Mouse (Mus musculus): ENCODE measurements around the gene Pi16. TPM values are rescaled to one million over a fixed set of nuclear protein-coding genes. Genes with fewer than 3 reads are reported as not detected.

Pi16 gene
- polyA plus RNA-seq, 1 experiment, result 18.4 TPM

DNA sequence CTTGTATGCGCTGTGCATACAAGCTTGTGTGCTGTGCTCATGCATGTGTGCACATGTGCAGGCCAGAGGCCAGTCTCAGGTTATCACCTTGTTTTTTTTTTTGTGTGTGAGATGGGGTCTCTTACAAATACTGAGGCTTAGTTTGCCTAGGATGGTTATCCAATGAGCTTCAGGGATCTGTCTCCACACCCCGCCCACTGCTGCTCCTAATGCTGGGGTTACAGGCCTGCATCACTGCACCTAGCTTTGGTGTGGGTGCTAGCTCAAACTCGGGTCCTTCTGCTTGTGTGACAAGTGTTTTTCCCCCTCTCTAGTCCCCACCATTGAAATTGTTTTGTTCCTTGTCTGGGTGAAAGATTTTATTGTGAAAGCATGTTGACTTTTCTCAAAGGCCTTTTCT lies 12.7 kb downstream of the Pi16 start:
- no peak for DNase-seq
- TF ChIP-seq CTCF (conservative IDR thresholded peaks at IDR 0.05; ENCODE audit: insufficient read depth, insufficient read length, low read depth, low read length), result no peak
- Histone ChIP-seq H3K4me1 (ENCODE audit: control insufficient read depth, insufficient read depth, low read length) (peaks cover 3% of the 10 kb centered on the region; the same call in 1 of the 2 replicates), H3K27ac (ENCODE audit: insufficient read depth, low read depth, low read length) (no peak overlapping the region), H3K36me3 (ENCODE audit: control insufficient read depth, insufficient read depth, low read length) (no peaks in the 10 kb centered on the region; the same call in 1 of the 2 replicates), H3K4me3 (ENCODE audit: insufficient read depth, low read depth, low read length) (no peak overlapping the region), H3K27me3 (replicated peaks; ENCODE audit: control insufficient read depth, insufficient read depth, low read length) (no peaks in the 10 kb centered on the region)
- 83% methylated on average over 3 of the region's 3 CpGs for WGBS

DNA sequence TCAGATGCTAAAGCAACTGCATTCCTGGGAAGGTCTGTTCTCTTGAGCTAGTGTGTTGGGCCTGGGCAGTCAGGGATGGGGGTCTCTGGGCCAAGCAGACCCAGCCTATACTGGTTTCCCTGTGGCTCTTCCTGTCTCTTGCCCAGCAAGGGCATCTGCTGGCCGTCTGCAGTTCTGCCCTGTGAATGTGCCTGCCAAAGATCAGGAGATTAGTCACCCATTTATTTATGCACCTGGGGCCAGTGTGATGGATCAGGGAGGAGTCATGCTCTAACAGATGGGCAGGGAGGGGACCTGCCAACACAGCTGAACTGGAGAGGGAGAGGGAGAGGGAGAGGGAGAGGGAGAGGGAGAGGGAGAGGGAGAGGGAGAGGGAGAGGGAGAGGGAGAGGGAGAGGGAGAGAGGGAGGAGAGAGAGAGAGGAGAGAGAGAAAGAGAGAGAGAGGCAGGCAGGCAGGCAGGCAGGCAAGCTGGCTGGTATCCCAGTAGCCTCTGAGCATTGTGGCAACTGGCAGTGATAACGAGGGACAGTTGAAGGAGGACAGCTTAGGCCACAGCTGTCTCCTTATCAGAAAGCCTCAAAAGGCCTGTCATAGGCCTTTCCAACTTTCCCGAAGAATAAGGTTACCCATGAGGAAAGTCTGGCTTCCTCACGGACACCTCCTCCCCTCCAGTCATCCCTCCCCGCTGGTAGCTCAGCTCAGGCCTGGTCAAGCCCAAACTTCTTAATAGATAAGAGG lies 13.4 kb downstream of the Pi16 start:
- H3K27ac ChIP-seq (ENCODE audit: insufficient read depth, low read depth, low read length), result peak overlapping the region; percentile 11; the same call in 1 of the 2 replicates
- WGBS, result 32% methylated on average over 5 of the region's 5 CpGs
- TF ChIP-seq POLR2A (IDR thresholded peaks at IDR 0.05; ENCODE audit: low read depth, low read length) (no peak), CTCF (conservative IDR thresholded peaks at IDR 0.05; ENCODE audit: insufficient read depth, insufficient read length, low read depth, low read length) (no peak; the same call in 1 of the 2 replicates)
- H3K4me3 ChIP-seq (ENCODE audit: insufficient read depth, low read depth, low read length), result no peak overlapping the region
- peak; percentile 68 for DNase-seq
- peaks cover 3% of the 10 kb centered on the region; the same call in 1 of the 2 replicates for H3K4me1 ChIP-seq (ENCODE audit: control insufficient read depth, insufficient read depth, low read length)
- no peaks in the 10 kb centered on the region for H3K27me3 ChIP-seq (replicated peaks; ENCODE audit: control insufficient read depth, insufficient read depth, low read length)
- H3K36me3 ChIP-seq (ENCODE audit: control insufficient read depth, insufficient read depth, low read length), result no peaks in the 10 kb centered on the region; the same call in 1 of the 2 replicates

DNA sequence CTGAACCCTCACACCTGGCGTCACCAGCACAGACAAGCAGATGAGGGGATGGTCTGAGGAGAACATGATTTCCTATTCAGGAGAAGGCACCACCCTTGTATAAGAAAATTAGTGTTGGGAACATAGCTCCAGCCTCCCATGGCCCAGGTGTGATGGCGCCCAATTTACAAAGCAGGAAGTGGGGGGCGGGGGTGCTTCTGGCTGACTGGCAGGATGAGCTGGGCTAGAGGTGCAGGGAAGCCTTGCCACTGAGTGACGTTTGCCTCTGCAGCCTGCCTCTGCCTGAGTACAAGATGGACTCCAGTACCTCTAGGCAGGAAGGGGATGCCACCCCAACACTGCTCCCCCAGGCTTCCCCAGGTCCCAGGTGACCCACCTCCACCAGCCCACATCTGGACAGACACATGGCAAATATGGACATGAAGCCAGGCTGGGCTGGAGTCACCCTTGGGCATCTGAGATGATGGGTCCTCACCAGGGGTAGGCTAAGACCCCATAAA lies 14.8 kb downstream of the Pi16 start:
- no peak for DNase-seq
- 87% methylated on average over 4 of the region's 4 CpGs for WGBS
- no peak overlapping the region for H3K4me3 ChIP-seq (ENCODE audit: insufficient read depth, low read depth, low read length)
- H3K27ac ChIP-seq (ENCODE audit: insufficient read depth, low read depth, low read length), result no peak overlapping the region
- H3K4me1 ChIP-seq (ENCODE audit: control insufficient read depth, insufficient read depth, low read length), result peaks cover 3% of the 10 kb centered on the region; the same call in 1 of the 2 replicates
- peaks cover 2% of the 10 kb centered on the region for H3K36me3 ChIP-seq (ENCODE audit: control insufficient read depth, insufficient read depth, low read length)
- TF ChIP-seq POLR2A (IDR thresholded peaks at IDR 0.05; ENCODE audit: low read depth, low read length), result no peak
- TF ChIP-seq CTCF (conservative IDR thresholded peaks at IDR 0.05; ENCODE audit: insufficient read depth, insufficient read length, low read depth, low read length), result no peak
- H3K27me3 ChIP-seq (replicated peaks; ENCODE audit: control insufficient read depth, insufficient read depth, low read length), result no peaks in the 10 kb centered on the region

DNA sequence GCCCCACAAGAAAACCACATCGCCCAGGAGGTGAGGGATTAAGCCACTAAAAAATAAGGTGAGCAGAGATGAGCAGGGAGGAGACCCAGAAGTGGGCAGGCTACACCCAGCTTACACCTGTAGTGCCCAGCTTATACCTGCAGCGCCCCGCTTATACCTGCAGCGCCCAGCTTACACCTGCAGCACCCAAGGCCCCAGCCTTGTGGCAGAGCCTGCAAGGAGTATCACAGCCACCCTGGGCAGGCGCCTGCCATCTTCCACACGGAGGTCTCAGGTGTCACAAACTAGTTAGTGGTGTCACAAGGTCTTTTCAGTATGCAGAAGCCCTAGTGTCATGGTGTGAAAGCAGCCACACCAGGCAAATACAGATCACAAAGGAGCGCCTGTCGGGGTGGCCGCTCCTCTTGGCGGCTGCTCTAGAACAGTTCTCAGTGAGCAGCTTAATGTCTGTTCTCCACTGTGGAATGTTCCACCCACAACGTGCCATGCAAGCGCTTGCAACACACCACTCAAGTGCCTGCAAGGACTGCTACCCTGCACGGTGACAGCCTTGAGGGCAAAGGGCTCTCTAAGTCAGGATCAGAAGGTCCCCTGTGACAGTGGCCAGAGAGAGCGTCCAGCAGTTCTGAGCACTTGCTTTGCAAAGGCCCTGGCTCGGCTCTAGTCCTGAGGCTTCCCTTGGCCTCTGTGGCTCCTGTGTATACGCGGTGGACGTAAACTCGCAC lies 18.9 kb downstream of the Pi16 start:
- WGBS, result 91% methylated on average over 19 of the region's 19 CpGs
- TF ChIP-seq POLR2A (IDR thresholded peaks at IDR 0.05; ENCODE audit: low read depth, low read length), result no peak
- TF ChIP-seq CTCF (conservative IDR thresholded peaks at IDR 0.05; ENCODE audit: insufficient read depth, insufficient read length, low read depth, low read length), result no peak
- no peak overlapping the region for H3K27ac ChIP-seq (ENCODE audit: insufficient read depth, low read depth, low read length)
- H3K27me3 ChIP-seq (replicated peaks; ENCODE audit: control insufficient read depth, insufficient read depth, low read length), result no peaks in the 10 kb centered on the region
- H3K4me1 ChIP-seq (ENCODE audit: control insufficient read depth, insufficient read depth, low read length), result peaks cover 2% of the 10 kb centered on the region; the same call in 1 of the 2 replicates
- H3K36me3 ChIP-seq (ENCODE audit: control insufficient read depth, insufficient read depth, low read length), result peaks cover 4% of the 10 kb centered on the region
- no peak for DNase-seq
- no peak overlapping the region for H3K4me3 ChIP-seq (ENCODE audit: insufficient read depth, low read depth, low read length)

DNA sequence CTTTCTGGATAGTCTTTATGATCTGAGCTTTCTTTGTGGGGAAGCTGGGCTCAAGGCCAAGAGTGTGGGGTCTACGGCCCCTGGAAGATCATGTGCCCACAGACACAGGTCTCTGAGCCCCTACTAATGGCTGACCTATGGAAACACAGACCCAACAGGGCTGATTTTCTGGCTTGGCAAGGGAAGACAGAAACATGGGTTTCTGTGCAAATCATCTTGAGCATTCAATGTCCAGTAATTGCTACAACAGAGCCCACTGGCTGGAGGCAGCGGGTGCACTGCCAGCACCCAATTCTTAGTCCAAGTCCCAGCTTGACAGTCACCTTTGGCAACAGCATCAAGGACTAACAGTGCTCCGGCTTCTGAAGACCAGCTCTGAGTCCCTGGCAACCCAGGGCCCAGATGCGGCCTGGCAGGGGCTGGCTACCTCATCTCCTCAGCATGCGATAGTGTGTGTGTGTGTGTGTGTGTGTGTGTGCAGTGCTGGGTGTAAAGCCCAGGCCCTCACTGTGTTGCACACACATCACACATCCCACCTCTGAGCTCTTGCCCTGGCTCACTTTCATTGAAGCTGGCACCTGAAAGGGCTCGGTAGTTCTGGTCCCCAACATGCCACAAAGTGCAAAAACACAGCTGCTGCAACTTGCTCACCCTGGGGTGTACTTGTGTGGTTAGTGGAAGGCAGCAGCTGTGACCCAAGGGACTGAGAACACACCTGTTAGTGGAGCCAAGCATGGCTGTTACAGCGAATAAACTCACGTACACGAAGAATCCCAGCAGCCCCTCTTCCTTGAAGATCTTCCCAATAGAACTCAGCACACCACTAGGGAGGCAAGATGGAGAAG lies 20.7 kb downstream of the Pi16 start:
- 88% methylated on average over 9 of the region's 9 CpGs for WGBS
- H3K4me1 ChIP-seq (ENCODE audit: control insufficient read depth, insufficient read depth, low read length), result peaks cover 16% of the 10 kb centered on the region
- TF ChIP-seq POLR2A (IDR thresholded peaks at IDR 0.05; ENCODE audit: low read depth, low read length), result no peak
- no peak for TF ChIP-seq CTCF (conservative IDR thresholded peaks at IDR 0.05; ENCODE audit: insufficient read depth, insufficient read length, low read depth, low read length)
- no peak for DNase-seq
- no peak overlapping the region for H3K4me3 ChIP-seq (ENCODE audit: insufficient read depth, low read depth, low read length)
- H3K36me3 ChIP-seq (ENCODE audit: control insufficient read depth, insufficient read depth, low read length), result peaks cover 4% of the 10 kb centered on the region
- H3K27me3 ChIP-seq (replicated peaks; ENCODE audit: control insufficient read depth, insufficient read depth, low read length), result no peaks in the 10 kb centered on the region
- no peak overlapping the region for H3K27ac ChIP-seq (ENCODE audit: insufficient read depth, low read depth, low read length)

DNA sequence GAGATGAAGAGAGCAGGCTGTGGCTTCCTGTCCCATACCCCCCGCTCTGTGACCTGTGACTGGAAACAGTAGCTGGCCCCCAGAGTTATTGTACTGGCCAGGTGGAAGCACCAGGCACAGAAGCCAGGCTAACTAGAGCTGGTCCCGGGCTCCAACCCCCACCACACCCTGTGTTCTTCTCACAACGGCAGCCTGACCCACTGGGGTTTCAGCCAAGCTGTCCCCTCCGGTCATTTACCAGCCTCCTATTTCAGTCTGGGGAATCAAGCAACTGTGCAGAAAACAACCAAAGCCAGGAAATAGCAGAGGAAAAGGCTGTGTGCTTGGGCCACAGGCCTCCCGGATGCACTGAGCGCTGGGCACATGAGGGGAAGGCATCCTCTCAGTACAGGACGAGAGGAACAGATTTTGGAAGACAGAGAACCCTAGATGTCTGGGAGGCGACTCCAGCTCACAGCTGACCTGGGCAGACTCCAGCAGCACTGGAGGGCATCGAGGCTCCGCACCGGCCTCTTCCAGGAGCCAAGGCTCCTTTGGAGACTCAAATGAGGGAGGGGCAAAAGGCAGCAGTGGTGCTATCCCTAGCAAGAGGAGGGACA lies 21.8 kb downstream of the Pi16 start:
- WGBS, result 46% methylated on average over 11 of the region's 11 CpGs
- DNase-seq, result peak; percentile 78
- H3K27me3 ChIP-seq (replicated peaks; ENCODE audit: control insufficient read depth, insufficient read depth, low read length), result no peaks in the 10 kb centered on the region
- no peak overlapping the region; the same call in 1 of the 2 replicates for H3K27ac ChIP-seq (ENCODE audit: insufficient read depth, low read depth, low read length)
- H3K36me3 ChIP-seq (ENCODE audit: control insufficient read depth, insufficient read depth, low read length), result peaks cover 4% of the 10 kb centered on the region
- TF ChIP-seq CTCF (conservative IDR thresholded peaks at IDR 0.05; ENCODE audit: insufficient read depth, insufficient read length, low read depth, low read length), result no peak
- no peak for TF ChIP-seq POLR2A (IDR thresholded peaks at IDR 0.05; ENCODE audit: low read depth, low read length)
- no peak overlapping the region for H3K4me3 ChIP-seq (ENCODE audit: insufficient read depth, low read depth, low read length)
- peaks cover 16% of the 10 kb centered on the region for H3K4me1 ChIP-seq (ENCODE audit: control insufficient read depth, insufficient read depth, low read length)
